Mouse (Mus musculus) bone marrow, adult 2 months (tissue): ENCODE data around the gene Cdh23. TPM values are rescaled to one million over a fixed set of nuclear protein-coding genes. Genes with fewer than 3 reads are reported as not detected.

Experiments
- H3K27ac ChIP-seq: fragments of 200-500 bp; 2 replicates; pipeline ENCODE4 v1.5.1; 2012; ENCODE audit warnings: low read depth, mild to moderate bottlenecking, control low read depth, inconsistent platforms, low read length; ENCODE audit not compliant: control insufficient read depth, poor library complexity, insufficient read depth
- H3K4me1 ChIP-seq: fragments of 200-500 bp; 2 replicates; pipeline ENCODE4 v1.6.1; 2011; ENCODE audit warnings: low read length; ENCODE audit not compliant: control insufficient read depth, insufficient read depth
- H3K4me3 ChIP-seq: fragments of 200-500 bp; replicated peaks from 2 replicates; pipeline ENCODE3; 2011; ENCODE audit warnings: mild to moderate bottlenecking, low read depth, low read length, control low read depth; ENCODE audit not compliant: control insufficient read depth
- CTCF ChIP-seq: fragments of 200-500 bp; IDR thresholded peaks from 2 replicates; pipeline ENCODE4 v1.5.1; 2011; ENCODE audit warnings: low read length, control low read depth; ENCODE audit not compliant: control insufficient read depth, insufficient read depth
- POLR2A ChIP-seq: fragments of 200-500 bp; IDR thresholded peaks from 2 replicates; pipeline ENCODE4 v1.6.1; 2011; ENCODE audit warnings: low read depth, mild to moderate bottlenecking, control low read depth, low read length, borderline replicate concordance; ENCODE audit not compliant: control insufficient read depth
- WGBS: fragments of 180-500 bp; shearing (Covaris S2); methylation state at CpG from one replicate; pipeline ENCODE4 v1.1.7; 2018; 5-methylcytosine and 5-hydroxymethylcytosine counted together
- polyA plus RNA-seq: library from polyadenylated mRNA; stranded (reverse); fragments of >200 nt; gene quantifications from 2 replicates; pipeline ENCODE4 v1.2.4, GENCODE M21; 2011; ENCODE audit warnings: low replicate concordance; ENCODE audit not compliant: missing spikeins, insufficient read depth, insufficient read length

Cdh23 gene
- polyA plus RNA-seq, 1 experiment = 1.8 TPM

- Histone ChIP-seq H3K4me3 (no peak overlapping the region), H3K27ac (no peak overlapping the region), H3K4me1 (no peaks in the 10 kb centered on the region)
- WGBS = 77% methylated on average over 4 of the region's 4 CpGs
- TF ChIP-seq CTCF (no peak), POLR2A (no peak)
Observed at GRCm38 (mm10) chr10:60677319-60677718, 19.0 kb downstream of the Cdh23 start.

GRCm38 (mm10) chr10:60670166-60670565, 26.1 kb downstream of the Cdh23 start:
- WGBS = 23% methylated on average over 8 of the region's 8 CpGs
- H3K27ac ChIP-seq = no peak overlapping the region
- 0 out of 2 replicates have a peak, but pooled peaks cover 1% of the 10 kb centered on the region for H3K4me1 ChIP-seq
- TF ChIP-seq CTCF = no peak
- no peak for TF ChIP-seq POLR2A
- H3K4me3 ChIP-seq = no peak overlapping the region

- TF ChIP-seq POLR2A (no peak), CTCF (no peak)
- 84% methylated on average over 3 of the region's 3 CpGs for WGBS
Observed at GRCm38 (mm10) chr10:60668591-60668990, 27.7 kb downstream of the Cdh23 start.

GRCm38 (mm10) chr10:60660986-60661385, 35.3 kb downstream of the Cdh23 start:
- H3K4me1 ChIP-seq = no peaks in the 10 kb centered on the region
- no peak overlapping the region for H3K4me3 ChIP-seq
- TF ChIP-seq CTCF = no peak
- no peak for TF ChIP-seq POLR2A
- WGBS = 47% methylated on average over 9 of the region's 9 CpGs
- no peak overlapping the region for H3K27ac ChIP-seq

More at GRCm38 (mm10) chr10:60668591-60668990, 27.7 kb downstream of the Cdh23 start:
- Histone ChIP-seq H3K27ac (no peak overlapping the region), H3K4me3 (no peak overlapping the region), H3K4me1 (0 out of 2 replicates have a peak, but pooled peaks cover 1% of the 10 kb centered on the region)

- WGBS = 69% methylated on average over 15 of the region's 15 CpGs
- no peaks in the 10 kb centered on the region for H3K4me1 ChIP-seq
Observed at GRCm38 (mm10) chr10:60659450-60660020, 36.8 kb downstream of the Cdh23 start.

GRCm38 (mm10) chr10:60658176-60658575, 38.1 kb downstream of the Cdh23 start:
- Histone ChIP-seq H3K4me1 (no peaks in the 10 kb centered on the region), H3K4me3 (no peak overlapping the region), H3K27ac (no peak overlapping the region)
- whole genome bisulfite sequencing = 2% methylated on average over 10 of the region's 10 CpGs
- TF ChIP-seq CTCF = no peak
- no peak for TF ChIP-seq POLR2A

More at GRCm38 (mm10) chr10:60659450-60660020, 36.8 kb downstream of the Cdh23 start:
- TF ChIP-seq POLR2A (no peak), CTCF (no peak)
- Histone ChIP-seq H3K4me3 (no peak overlapping the region), H3K27ac (no peak overlapping the region)

GRCm38 (mm10) chr10:60653675-60654074, 42.6 kb downstream of the Cdh23 start:
- H3K27ac ChIP-seq = no peak overlapping the region
- no peaks in the 10 kb centered on the region for H3K4me1 ChIP-seq
- WGBS = 34% methylated on average over 4 of the region's 4 CpGs
- no peak for TF ChIP-seq CTCF
- no peak for TF ChIP-seq POLR2A
- H3K4me3 ChIP-seq = no peak overlapping the region

- no peak overlapping the region for H3K27ac ChIP-seq
- 85% methylated on average over 10 of the region's 10 CpGs for WGBS
- no peak overlapping the region for H3K4me3 ChIP-seq
- TF ChIP-seq CTCF = no peak
- no peak for TF ChIP-seq POLR2A
- no peaks in the 10 kb centered on the region for H3K4me1 ChIP-seq
Observed at GRCm38 (mm10) chr10:60653106-60653505, 43.2 kb downstream of the Cdh23 start.
